Mouse (Mus musculus) left cerebral cortex, adult 2 months (tissue): ENCODE measurements around the gene Cass4. TPM values are rescaled to one million over a fixed set of nuclear protein-coding genes. Genes with fewer than 3 reads are reported as not detected.

Experiments
- DNase-seq, 2 experiments: peaks; one replicate each; pipeline ENCODE4 v3.0.0; 2021 to 2022; ENCODE audit warnings: low spot score in 2 of 2, mixed read lengths in 1 of 2; ENCODE audit errors: extremely low spot score in 1 of 2
- H3K27ac ChIP-seq: fragments of 200-600 bp; 2 replicates; pipeline ENCODE4 v1.8.1; 2022
- H3K4me3 ChIP-seq: fragments of 200-600 bp; 2 replicates; pipeline ENCODE4 v1.8.1; 2022
- CTCF ChIP-seq: fragments of 200-600 bp; IDR thresholded peaks from 2 replicates; pipeline ENCODE4 v1.8.1; 2022; ENCODE audit warnings: antibody characterized with exemption, mild to moderate bottlenecking, moderate library complexity
- intact Hi-C: fragments of 180-260 bp; cut with DNase I; formaldehyde crosslinking; loops from one replicate; pipeline ENCODE4 v1.15.1; 2025
- long read RNA-seq, 2 experiments: library from polyadenylated mRNA; stranded (forward); transcript quantifications; one replicate each; pipeline ENCODE4 v2.0.0; 2021; ENCODE audit warnings: borderline mapping rate in 2 of 2
- total RNA-seq, 2 experiments: library from RNA; stranded (reverse); gene quantifications; 2 replicates each; pipeline ENCODE4 v1.2.3; 2021

Gene Cass4
- under 1 TPM; 0.16 to 0.43 TPM for total RNA-seq
- long read RNA-seq, experiment 1, partial matches to known transcripts, result 0 of 2 reads
- long read RNA-seq, experiment 1, other reads (novel, unspliced or antisense), result 0 of 2 reads
- long read RNA-seq, experiment 2, result 0 reads

- no peak for TF ChIP-seq CTCF
- H3K27ac ChIP-seq, result peak within 1 kb of the TSS; percentile 53; the same call in 1 of the 2 replicates
- intact Hi-C loops, result loop anchor here (5.0 kb wide), 1 partner anchor 44 kb away; no protein-coding TSS in a partner anchor
- DNase-seq, result no peak
- H3K4me3 ChIP-seq, result no peak within 1 kb of the TSS
Measured at GRCm38 (mm10) chr2:172393391-172394051, at the start of gene Cass4. TSS of gene Cass4 (plus strand) at chr2:172393794.

- intact Hi-C loops, result loop anchor here (2.0 to 10.0 kb wide), 2 partner anchors 26 to 1830 kb away; partner anchors contain the start of genes Aurka and Cstf1
- DNase-seq, result no peak
- TF ChIP-seq CTCF, result no peak
- H3K4me3 ChIP-seq, result no peak overlapping the region; the same call in 1 of the 2 replicates
- H3K27ac ChIP-seq, result 0 out of 2 replicates have a peak overlapping the region, but pooled peaks have one; percentile 19
Measured at GRCm38 (mm10) chr2:172344669-172345068, 48.9 kb upstream of the Cass4 start.

- intact Hi-C loops, result loop anchor here (2.0 to 10.0 kb wide), 2 partner anchors 26 to 1830 kb away; partner anchors contain the start of genes Aurka and Cstf1
- H3K27ac ChIP-seq, result peak within 1 kb of the TSS; percentile 28
- peak within 1 kb of the TSS; percentile 60 for H3K4me3 ChIP-seq
- peak; percentile 91 to 94 for DNase-seq
- TF ChIP-seq CTCF, result no peak
Measured at GRCm38 (mm10) chr2:172345258-172345738, 48.3 kb upstream of the Cass4 start, which contains the start of gene Fam210b. TSS of gene Fam210b (plus strand) at chr2:172345565.

- intact Hi-C loops, result loop anchor here (10.0 kb wide), 1 partner anchor 1831 kb away; no protein-coding TSS in a partner anchor
- H3K4me3 ChIP-seq, result peak overlapping the region; percentile 60
- no peak overlapping the region; the same call in 1 of the 2 replicates for H3K27ac ChIP-seq
- DNase-seq, result peak; percentile 28 to 31
- TF ChIP-seq CTCF, result no peak; the same call in 1 of the 2 replicates
Measured at GRCm38 (mm10) chr2:172346034-172346929, 47.3 kb upstream of the Cass4 start.

- Histone ChIP-seq H3K4me3 (no peak overlapping the region), H3K27ac (no peak overlapping the region)
- TF ChIP-seq CTCF, result no peak
- intact Hi-C loops, result loop anchor here (10.0 kb wide), 1 partner anchor 1832 kb away; no protein-coding TSS in a partner anchor
- DNase-seq, result no peak
Measured at GRCm38 (mm10) chr2:172346933-172347611, 46.5 kb upstream of the Cass4 start.

- DNase-seq, result no peak
- Histone ChIP-seq H3K27ac (no peak overlapping the region), H3K4me3 (no peak overlapping the region)
- intact Hi-C loops, result loop anchor here (10.0 kb wide), 1 partner anchor 1834 kb away; no protein-coding TSS in a partner anchor
- TF ChIP-seq CTCF, result no peak
Measured at GRCm38 (mm10) chr2:172348297-172348950, 45.2 kb upstream of the Cass4 start.

- Histone ChIP-seq H3K27ac (no peak overlapping the region), H3K4me3 (no peak overlapping the region)
- TF ChIP-seq CTCF, result no peak
- DNase-seq, result no peak
- intact Hi-C loops, result loop anchor here (10.0 kb wide), 1 partner anchor 1835 kb away; no protein-coding TSS in a partner anchor
Measured at GRCm38 (mm10) chr2:172349776-172350175, 43.8 kb upstream of the Cass4 start.

GRCm38 (mm10) chr2:172350773-172351172 is 42.8 kb upstream of the Cass4 start:
- DNase-seq, result no peak
- intact Hi-C loops, result no loop called here
- TF ChIP-seq CTCF, result no peak
- H3K4me3 ChIP-seq, result no peak overlapping the region
- no peak overlapping the region for H3K27ac ChIP-seq

- Histone ChIP-seq H3K4me3 (no peak overlapping the region), H3K27ac (no peak overlapping the region)
- no peak for TF ChIP-seq CTCF
- no peak for DNase-seq
- intact Hi-C loops, result no loop called here
Measured at GRCm38 (mm10) chr2:172353218-172353617, 40.4 kb upstream of the Cass4 start.

GRCm38 (mm10) chr2:172354761-172355160 is 38.8 kb upstream of the Cass4 start:
- no peak for DNase-seq
- H3K27ac ChIP-seq, result no peak overlapping the region
- intact Hi-C loops, result no loop called here
- TF ChIP-seq CTCF, result no peak
- H3K4me3 ChIP-seq, result no peak overlapping the region
